Mouse (Mus musculus): ENCODE measurements at regions not wholly inside any gene's neighbourhood (a gene's known extent, or its start where the extent isn't known, plus 50 kb on each side); places are given as distances from the start of the nearest gene placed in this dataset.

DNA sequence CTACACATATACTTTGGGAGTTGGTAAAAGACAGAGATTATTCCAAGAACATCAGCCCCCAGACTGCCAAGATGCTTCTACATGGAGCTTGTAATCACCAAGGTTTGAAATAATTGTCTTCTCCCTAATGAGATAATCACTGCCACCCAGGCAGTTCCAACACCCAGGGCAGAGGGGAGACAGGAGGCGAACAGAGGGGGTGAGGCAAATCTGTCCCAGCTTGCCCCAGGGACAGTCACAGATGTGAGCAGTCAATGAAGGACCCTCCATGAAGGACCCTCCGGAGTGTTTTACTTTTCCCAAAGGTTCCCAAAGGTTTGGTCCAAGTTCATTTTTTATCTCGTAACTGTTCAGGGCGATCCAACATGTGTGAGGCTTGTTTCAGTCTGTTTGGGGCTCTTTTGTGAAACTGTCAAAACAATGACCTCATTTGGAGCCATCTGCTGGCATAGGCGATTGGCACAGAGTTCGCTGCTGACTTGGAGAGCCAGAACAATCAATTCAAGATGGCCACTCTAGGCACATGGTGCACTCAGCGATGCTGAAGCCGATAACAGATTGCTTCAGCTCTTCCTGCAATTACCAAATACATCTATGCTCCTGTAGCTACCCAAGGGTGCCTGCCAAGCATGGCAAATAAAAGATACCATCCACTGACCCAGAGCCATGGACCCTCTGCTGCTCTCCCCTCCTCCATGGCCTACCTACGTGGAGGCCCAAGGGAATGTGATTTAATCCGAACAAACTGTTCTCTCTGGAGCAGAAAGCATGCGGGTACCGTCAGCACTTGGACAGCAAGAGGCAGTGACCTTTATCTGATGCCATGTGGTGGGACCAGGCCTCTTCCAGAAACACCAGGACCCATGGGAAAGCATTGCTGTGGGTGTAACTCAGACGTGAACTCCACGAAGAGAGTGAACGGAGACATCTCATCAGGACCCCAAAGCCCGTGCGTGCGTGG lies 326.9 kb downstream of the Wdr11 start:
- DNase-seq (ENCODE audit: low spot score): no peak

GRCm38 (mm10) chr7:129922291-129922690 lies 330.6 kb downstream of the Wdr11 start:
- DNase-seq (ENCODE audit: low spot score): no peak

DNA sequence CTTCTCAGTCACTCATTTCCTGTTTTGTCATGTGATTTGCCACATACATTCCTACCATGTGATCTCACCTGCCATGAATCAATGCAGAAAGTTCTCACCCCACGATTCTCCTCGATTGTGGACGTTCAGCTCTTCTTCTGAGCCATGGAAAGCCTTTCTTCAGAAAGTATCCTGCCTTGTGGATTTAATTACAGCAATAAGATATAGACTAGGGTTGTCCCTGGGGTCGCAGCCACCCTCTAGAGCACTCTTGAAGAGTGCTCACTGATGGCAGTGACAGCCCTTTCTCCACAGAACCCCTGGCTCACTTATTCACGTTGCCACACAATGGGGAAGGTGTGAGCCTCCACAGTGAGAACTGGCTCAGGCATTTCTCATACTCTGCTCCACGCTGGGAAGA lies 345.1 kb downstream of the Wdr11 start:
- DNase-seq (ENCODE audit: low spot score): no peak

DNA sequence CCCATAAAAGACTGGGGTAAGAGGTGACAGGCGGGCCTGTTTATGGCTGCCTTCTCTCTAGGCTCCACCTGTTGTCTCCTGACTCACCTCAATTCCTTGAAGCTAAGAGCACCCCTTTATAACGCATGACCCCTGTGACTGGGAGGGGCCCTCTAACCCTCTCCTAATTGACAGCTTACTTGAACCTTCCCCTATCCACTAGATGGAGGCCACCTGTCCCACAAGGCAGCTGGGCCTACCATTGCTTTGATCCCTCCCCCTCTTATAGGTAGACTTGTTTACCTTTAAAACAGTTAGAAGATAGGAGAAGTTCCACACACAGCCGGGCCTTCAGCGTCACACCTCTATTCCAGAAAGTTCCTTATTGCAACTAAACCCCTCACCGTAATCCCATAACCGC lies 346.1 kb downstream of the Wdr11 start:
- DNase-seq (ENCODE audit: low spot score): no peak

- no peak for DNase-seq (ENCODE audit: low spot score)
Observed at GRCm38 (mm10) chr7:129938141-129938540, 346.5 kb downstream of the Wdr11 start.

GRCm38 (mm10) chr7:129939266-129939665 lies 347.6 kb downstream of the Wdr11 start:
- no peak for DNase-seq (ENCODE audit: low spot score)

- DNase-seq (ENCODE audit: low spot score): no peak
Observed at GRCm38 (mm10) chr7:129941311-129942029, 349.8 kb downstream of the Wdr11 start.

- no peak for DNase-seq (ENCODE audit: low spot score)
Observed at GRCm38 (mm10) chr7:129948613-129949110, 357.0 kb downstream of the Wdr11 start.

DNA sequence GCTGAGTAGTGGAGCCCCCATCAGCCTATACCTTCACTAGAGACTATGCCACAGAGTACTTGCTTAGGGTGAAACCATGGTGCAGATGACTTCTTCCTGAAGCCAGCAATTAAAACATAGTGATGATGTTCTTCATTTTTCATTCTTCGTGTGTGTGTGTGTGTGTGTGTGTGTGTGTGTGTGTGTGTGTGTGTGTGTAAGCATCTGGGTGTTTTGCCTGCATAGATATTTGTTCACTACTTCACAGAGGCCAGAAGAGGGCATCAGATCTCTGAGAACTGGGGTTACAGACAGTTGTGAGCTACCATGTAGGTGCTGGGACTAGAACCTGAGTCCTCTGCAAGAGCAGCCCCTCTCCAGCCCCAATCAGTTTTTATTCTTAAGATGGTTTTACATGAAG lies 358.8 kb downstream of the Wdr11 start:
- DNase-seq (ENCODE audit: low spot score): no peak

- no peak for DNase-seq (ENCODE audit: low spot score)
Observed at GRCm38 (mm10) chr7:129958379-129958778, 366.7 kb downstream of the Wdr11 start.

DNA sequence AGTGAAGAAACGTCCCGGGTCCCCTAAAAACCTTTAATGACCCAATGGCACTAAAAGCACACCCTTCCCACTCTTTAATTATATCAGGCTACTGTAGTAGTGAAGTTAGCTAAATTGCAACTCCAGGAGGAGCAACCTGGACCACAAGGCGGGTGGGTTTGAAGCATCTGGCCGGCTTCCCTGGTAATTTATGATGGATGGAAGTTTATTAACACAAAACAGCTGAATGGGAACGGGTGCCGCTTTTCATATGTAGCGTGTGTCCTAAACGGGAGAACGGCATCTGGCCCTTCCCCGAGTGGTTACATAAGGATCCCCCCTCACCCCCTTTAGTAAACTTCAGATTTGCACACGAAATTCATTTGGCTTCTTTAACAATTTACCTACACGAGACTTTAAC lies 370.9 kb downstream of the Wdr11 start:
- DNase-seq (ENCODE audit: low spot score): no peak

DNA sequence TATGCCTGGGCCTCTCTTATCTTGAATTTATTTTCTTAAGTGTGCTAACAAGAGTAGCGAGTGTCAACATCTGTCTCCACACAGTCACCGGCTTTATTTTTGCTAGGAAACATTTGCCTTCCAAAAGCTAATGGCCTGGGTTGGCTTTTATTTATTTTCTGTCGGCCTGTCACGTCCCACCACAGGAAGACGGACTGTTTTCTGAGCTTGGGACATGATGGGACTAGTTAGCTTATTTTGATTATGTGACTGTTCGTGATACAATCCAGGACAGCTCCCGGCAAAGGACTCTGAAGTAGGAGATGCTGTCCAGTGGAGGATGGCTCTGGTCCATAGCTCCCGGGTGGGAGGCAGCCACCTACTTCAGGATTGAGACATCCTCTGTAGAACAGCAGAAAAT lies 372.5 kb downstream of the Wdr11 start:
- no peak for DNase-seq (ENCODE audit: low spot score)

DNA sequence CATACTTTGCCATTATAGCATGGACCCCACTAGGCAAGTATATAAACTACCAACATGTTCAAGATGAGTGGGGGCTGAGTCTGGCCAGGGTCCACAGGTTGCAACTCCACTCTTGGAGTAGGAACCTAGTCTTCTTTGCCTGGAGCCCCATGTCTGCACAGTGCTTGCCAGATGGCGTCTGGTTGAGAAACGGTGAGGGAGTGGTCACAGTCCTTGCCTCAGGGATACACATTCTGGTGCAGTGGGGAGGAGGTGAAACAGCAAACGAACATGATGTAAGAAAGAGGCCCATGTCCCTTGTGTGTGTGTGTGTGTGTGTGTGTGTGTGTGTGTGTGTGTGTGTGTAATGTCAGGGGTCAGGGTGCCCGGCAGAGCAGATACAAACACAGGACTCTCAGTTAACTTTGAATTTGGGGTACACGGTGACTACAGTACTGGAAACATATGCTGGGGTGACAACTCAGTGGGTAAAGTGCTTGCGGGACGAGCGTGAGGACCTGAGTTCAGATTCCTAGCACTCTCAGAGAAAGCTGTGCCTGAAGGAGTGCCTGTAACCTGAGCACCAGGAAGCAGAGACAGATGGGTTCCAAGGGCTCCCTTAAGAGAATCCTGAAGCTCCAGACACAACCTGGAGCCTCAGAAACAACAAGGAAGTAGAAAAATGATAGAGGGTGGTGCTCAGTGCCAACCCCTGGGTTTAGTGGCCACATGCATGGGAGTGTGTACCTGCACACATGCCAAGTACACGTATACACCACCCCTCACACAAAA lies 373.8 kb downstream of the Wdr11 start:
- no peak for DNase-seq (ENCODE audit: low spot score)

- DNase-seq (ENCODE audit: low spot score): no peak
Observed at GRCm38 (mm10) chr7:129966771-129967170, 375.1 kb downstream of the Wdr11 start.

DNA sequence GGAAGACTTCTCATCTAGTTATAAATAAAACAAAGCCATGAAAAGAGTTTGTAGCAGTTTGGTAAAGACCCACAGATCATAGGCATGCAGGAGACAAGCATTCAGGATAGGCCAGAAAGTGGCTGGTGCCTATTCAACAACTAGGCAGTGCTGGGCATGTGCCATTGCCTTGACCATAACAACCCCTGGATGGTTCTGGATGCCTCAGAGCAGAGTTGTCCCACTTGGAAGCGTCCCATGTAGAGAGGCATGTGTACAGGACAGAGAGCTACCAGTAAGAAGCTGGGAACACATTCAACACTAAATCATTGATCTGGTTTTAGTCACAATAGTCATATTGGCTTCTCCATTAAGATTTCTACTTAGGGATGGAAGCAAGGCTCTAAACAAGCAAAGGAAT lies 378.5 kb downstream of the Wdr11 start:
- no peak for DNase-seq (ENCODE audit: low spot score)

- no peak for DNase-seq (ENCODE audit: low spot score)
Observed at GRCm38 (mm10) chr7:129974206-129974605, 382.5 kb downstream of the Wdr11 start.

GRCm38 (mm10) chr7:129974837-129975236 lies 383.2 kb downstream of the Wdr11 start:
- DNase-seq (ENCODE audit: low spot score): no peak

DNA sequence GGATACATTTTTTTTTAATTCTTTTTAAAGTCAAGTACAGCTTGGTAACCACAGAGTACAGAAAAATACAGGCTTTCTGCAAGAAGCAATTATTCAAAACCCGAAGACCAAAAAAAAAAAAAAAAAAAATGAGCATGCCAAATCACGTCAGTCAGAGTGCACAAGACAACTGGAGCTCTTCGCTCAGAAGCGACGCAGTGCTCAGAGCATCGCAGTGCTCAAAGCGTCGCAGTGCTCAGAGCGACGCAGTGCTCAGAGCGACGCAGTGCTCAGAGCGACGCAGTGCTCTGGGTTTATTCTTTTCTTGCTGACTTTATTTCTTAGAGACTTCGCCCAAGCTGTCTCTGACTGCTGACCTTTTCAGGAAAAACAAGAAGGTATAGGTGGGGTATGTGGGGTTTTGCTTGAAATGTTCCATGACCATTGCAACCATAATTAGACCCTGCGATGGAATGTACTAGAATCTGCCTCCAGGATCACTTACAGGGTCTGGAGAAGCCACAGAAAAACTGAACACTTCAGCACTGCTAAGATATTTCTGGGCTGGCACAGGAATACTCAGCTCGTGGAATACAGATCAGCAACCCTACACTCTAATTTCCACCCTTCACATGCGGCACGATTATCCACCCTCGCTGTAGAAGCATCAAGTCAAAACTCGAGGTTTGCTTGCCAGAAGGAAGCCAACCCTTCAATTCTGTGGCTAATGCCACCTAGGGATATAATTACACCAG lies 384.3 kb downstream of the Wdr11 start:
- DNase-seq (ENCODE audit: low spot score): no peak

- DNase-seq (ENCODE audit: low spot score): no peak
Observed at GRCm38 (mm10) chr7:129978576-129978975, 386.9 kb downstream of the Wdr11 start.

DNA sequence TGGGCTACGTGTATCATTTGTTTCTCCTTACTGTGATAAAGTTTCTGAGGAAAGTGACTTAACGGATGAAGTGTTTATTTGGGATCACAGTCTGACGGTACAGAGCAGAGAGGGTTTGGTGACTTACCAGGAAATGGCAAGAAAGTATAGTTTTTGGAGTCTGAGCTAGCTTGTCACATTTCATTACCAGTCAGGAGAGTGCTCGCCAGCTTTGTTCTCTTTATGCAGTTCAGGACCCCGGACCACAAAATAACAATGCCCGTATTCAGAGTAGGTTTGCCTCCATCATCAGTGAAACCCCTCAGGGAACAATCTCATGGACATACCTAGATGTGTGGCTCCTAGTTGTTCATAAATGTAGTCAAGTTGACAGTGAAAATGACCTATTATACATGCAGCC lies 387.7 kb downstream of the Wdr11 start:
- DNase-seq (ENCODE audit: low spot score): no peak

GRCm38 (mm10) chr7:129980501-129980900 lies 388.8 kb downstream of the Wdr11 start:
- DNase-seq (ENCODE audit: low spot score): no peak

DNA sequence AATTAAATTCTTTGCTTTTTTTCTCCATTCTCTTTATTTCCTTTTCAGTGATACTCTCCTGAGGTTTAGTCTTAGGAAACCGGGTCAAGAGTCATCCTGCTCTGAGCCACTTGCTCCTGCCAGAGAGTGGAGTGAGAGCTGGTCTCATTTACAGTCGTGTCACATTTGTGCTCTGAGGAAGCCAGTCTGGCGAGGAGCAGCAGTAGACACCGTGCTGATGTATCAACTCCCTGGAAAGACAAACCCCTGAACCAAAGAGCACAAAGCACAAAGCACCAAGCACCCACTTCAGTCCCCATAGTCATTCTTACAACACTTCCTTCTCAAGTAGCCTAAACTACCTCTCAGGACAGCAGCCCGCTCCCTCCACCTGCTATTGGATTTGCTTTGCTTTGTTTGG lies 390.7 kb downstream of the Wdr11 start:
- DNase-seq (ENCODE audit: low spot score): no peak
